Mouse (Mus musculus) kidney, embryonic 14.5 days (tissue): Measurements from ENCODE around the gene Suds3. TPM values are rescaled to one million over a fixed set of nuclear protein-coding genes. Genes with fewer than 3 reads are reported as not detected.

Experiments used
- ATAC-seq: fragments of 200-750 bp; cut with Nextera tagmentation; 2 replicates; pipeline ENCODE4 v1.8.0; 2017; ENCODE audit warnings: moderate number of reproducible peaks, mild to moderate bottlenecking, moderate TSS enrichment, moderate library complexity; ENCODE audit not compliant: low FRiP score, low TSS enrichment
- H3K27ac ChIP-seq: fragments of 300-500 bp; sonication (generic); 2 replicates; pipeline ENCODE4 v1.5.1; 2014; ENCODE audit warnings: low read depth, mild to moderate bottlenecking, low read length, moderate library complexity, mixed read lengths
- H3K27me3 ChIP-seq: fragments of 300-500 bp; sonication (generic); 2 replicates; pipeline ENCODE4 v1.6.1; 2014; ENCODE audit warnings: mild to moderate bottlenecking, low read length; ENCODE audit not compliant: control insufficient read depth, insufficient read depth
- H3K36me3 ChIP-seq: fragments of 300-500 bp; sonication (generic); 2 replicates; pipeline ENCODE4 v1.6.1; 2014; ENCODE audit warnings: low read length, mixed read lengths; ENCODE audit not compliant: control insufficient read depth, insufficient read depth
- H3K4me1 ChIP-seq: fragments of 300-500 bp; sonication (generic); 2 replicates; pipeline ENCODE4 v1.6.1; 2014; ENCODE audit warnings: low read length, mixed read lengths; ENCODE audit not compliant: control insufficient read depth, insufficient read depth
- H3K4me2 ChIP-seq: fragments of 300-500 bp; sonication (generic); replicated peaks from 2 replicates; pipeline ENCODE4 v1.6.1; 2014; ENCODE audit warnings: low read depth, mild to moderate bottlenecking, low read length
- H3K4me3 ChIP-seq: fragments of 300-500 bp; sonication (generic); 2 replicates; pipeline ENCODE4 v1.5.1; 2014; ENCODE audit warnings: mild to moderate bottlenecking, low read length
- H3K9ac ChIP-seq: fragments of 300-500 bp; sonication (generic); 2 replicates; pipeline ENCODE4 v1.6.1; 2014; ENCODE audit warnings: low read depth, mild to moderate bottlenecking, low read length, moderate library complexity
- H3K9me3 ChIP-seq: fragments of 300-500 bp; sonication (generic); 2 replicates; pipeline ENCODE4 v1.6.1; 2016; ENCODE audit warnings: low read length; ENCODE audit not compliant: control insufficient read depth
- WGBS: fragments of 180-500 bp; shearing (Covaris S2); extraction: QIAGEN DNeasy Blood & Tissue Kit; methylation state at CpG from one replicate; pipeline ENCODE4 v1.1.7; 2014; 5-methylcytosine and 5-hydroxymethylcytosine counted together
- polyA plus RNA-seq: library from polyadenylated mRNA; unstranded; fragments of >200 nt; fragmentation: Nextera tagmentation; extraction: Ambion mirVana; gene quantifications from 2 replicates; pipeline ENCODE4 v1.2.1, GENCODE M21; 2014

The Suds3 gene
- polyA plus RNA-seq, 1 experiment from 2014 or later: 49.2 TPM

DNA sequence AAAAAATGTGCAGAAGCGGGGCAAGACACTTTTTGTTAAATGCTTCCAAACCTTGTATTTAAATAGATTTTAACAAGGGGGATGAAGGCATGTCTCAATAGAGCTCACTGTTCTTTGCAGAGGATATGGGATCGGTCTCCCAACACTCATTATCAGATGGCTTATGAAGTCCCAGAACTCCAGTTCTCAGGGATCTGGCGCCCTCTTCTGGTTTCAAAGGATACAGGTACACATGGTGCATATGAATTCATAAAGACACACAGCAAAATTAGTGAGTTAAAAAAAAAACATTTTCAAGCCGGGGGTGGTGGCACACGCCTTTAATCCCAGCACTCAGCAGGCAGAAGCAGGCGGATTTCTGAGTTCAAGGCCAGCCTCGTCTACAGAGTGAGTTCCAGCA lies 2.6 kb downstream of the Suds3 start:
- peaks cover 45% of the 10 kb centered on the region for H3K36me3 ChIP-seq
- no peak overlapping the region for H3K4me3 ChIP-seq
- no peak for ATAC-seq
- H3K27ac ChIP-seq: no peak overlapping the region
- 91% methylated on average over 7 of the region's 7 CpGs for WGBS
- H3K9ac ChIP-seq: no peak overlapping the region
- H3K4me1 ChIP-seq: no peaks in the 10 kb centered on the region
- no peaks in the 10 kb centered on the region for H3K27me3 ChIP-seq
- H3K4me2 ChIP-seq: no peak overlapping the region
- H3K9me3 ChIP-seq: no peaks in the 10 kb centered on the region

DNA sequence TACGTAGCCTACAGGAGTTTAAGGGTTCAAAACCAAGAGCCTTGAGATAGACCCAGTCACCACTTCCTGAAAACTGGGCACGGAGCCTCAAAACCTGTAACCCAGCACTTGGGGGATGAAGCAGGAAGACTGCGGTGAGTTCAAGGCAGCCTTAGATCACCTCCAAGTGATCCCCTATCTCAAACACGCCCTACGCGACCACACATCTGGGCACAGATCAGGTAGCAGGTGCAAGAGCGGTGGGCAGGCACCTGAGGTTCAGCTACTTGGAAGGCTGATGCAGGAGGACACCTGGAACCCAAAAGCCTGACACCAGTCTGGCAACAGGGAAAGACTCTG lies 4.2 kb downstream of the Suds3 start:
- no peak overlapping the region for H3K4me3 ChIP-seq
- peaks cover 59% of the 10 kb centered on the region for H3K36me3 ChIP-seq
- H3K27ac ChIP-seq: no peak overlapping the region
- 98% methylated on average over 7 of the region's 7 CpGs for WGBS
- H3K9ac ChIP-seq: no peak overlapping the region
- H3K9me3 ChIP-seq: no peaks in the 10 kb centered on the region
- ATAC-seq: no peak
- H3K4me1 ChIP-seq: no peaks in the 10 kb centered on the region
- no peak overlapping the region for H3K4me2 ChIP-seq
- H3K27me3 ChIP-seq: no peaks in the 10 kb centered on the region

DNA sequence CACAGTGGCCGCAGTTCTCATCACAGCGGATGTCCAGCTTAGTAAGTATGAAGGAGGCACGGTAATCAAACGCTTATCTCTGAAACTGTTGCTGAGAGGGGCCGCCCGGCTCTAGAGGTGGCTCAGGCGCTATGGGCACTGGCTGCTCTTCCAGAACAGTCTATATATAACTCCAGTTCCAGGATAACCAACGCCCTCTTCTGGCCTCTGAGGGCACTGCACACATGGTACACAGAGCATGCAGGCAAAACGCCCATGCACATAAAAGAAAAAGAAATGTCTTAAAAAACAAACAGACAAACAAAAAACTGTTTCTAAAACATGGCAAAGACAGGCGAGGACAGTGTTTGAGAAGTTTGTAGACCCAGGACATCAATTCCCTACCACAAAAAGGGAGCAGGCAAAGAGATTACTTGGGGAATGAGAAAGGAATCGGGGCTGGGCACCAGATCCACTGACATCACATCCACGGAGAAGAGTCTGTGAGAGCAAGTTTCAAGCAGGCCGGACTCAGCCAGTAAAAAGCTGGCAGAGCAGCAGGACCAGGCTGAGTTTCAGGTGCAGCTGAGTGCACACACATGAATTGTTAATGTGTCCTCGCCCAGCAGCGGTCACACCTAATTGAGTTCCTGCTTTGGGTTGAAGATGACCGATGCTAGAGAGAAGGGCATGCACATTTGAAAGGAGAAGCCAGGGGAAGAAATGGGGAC lies 4.7 kb downstream of the Suds3 start:
- Histone ChIP-seq H3K4me3 (no peak overlapping the region), H3K27me3 (no peaks in the 10 kb centered on the region)
- WGBS: 87% methylated on average over 16 of the region's 16 CpGs

DNA sequence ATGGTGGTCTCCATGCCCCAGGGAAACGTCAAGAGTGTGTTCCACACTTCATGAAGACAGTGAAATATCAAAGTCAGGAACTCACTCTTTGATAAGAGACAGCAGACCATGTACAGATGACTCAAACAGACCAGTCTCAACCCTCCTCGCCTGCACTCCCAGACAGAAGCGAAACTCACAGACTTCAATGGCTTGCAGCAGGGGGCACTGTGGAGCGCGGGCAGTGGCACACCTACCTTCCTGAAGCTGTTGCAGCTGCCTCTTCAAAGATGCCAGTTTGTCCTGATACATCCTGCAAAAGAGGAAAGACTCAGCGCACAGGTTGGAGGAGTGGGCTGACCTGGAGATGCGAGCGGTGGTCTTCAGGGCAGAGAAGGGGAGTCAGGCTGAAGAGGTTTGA lies 6.4 kb downstream of the Suds3 start:
- H3K4me2 ChIP-seq: no peak overlapping the region
- H3K4me1 ChIP-seq: no peaks in the 10 kb centered on the region
- no peaks in the 10 kb centered on the region for H3K9me3 ChIP-seq
- H3K9ac ChIP-seq: no peak overlapping the region
- WGBS: 88% methylated on average over 8 of the region's 8 CpGs
- no peak overlapping the region for H3K4me3 ChIP-seq
- no peak overlapping the region for H3K27ac ChIP-seq
- no peak for ATAC-seq
- H3K36me3 ChIP-seq: peaks cover 80% of the 10 kb centered on the region
- H3K27me3 ChIP-seq: no peaks in the 10 kb centered on the region

More for the DNA sequence above, 4.7 kb downstream of the Suds3 start:
- Histone ChIP-seq H3K36me3 (peaks cover 64% of the 10 kb centered on the region), H3K4me1 (no peaks in the 10 kb centered on the region), H3K9ac (no peak overlapping the region), H3K27ac (no peak overlapping the region), H3K9me3 (no peaks in the 10 kb centered on the region), H3K4me2 (no peak overlapping the region)
- ATAC-seq: no peak

DNA sequence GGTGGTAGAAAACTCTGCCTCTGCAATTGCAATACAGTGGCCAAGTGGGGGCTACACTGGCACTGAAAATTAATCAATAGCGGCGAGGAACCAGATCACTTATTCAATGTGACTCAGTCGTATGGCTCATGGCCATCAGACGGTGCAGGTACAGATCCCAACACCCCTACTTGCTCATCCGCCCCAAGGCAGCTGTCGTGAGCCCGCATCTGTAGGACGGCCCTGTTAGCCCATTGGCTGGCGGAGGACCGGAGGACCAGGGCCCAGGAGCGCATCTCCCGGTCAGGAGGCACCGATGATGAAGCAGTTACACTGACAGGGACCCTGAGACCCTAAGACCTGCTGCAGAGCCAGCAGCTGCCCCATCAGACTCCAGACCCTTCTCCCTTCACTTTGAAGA lies 7.2 kb downstream of the Suds3 start:
- Histone ChIP-seq H3K27ac (no peak overlapping the region), H3K36me3 (peaks cover 88% of the 10 kb centered on the region)
- no peak for ATAC-seq

DNA sequence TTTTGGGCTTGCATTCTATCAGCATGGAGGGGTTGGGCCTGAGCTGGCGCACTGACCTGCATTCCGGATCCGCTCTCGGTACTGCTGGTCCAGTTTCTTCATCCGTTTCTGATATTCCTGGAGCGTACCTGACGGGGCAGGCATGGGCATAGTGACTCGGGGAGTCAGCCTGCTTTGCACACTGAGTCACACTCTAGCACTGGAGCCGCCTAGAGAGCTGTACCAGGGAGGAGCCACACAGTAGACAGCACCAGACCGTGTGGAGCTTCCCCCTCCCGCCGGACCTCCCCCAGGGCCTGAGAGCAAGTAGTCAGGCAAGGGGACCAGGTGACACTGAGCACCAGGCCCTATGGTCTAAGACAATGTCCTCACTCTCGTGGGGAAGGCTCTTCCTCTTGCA lies 7.6 kb downstream of the Suds3 start:
- H3K4me1 ChIP-seq: no peaks in the 10 kb centered on the region
- H3K36me3 ChIP-seq: peaks cover 91% of the 10 kb centered on the region
- 92% methylated on average over 13 of the region's 13 CpGs for WGBS
- H3K9me3 ChIP-seq: no peaks in the 10 kb centered on the region
- no peak for ATAC-seq
- H3K4me3 ChIP-seq: no peak overlapping the region
- no peak overlapping the region for H3K4me2 ChIP-seq
- no peak overlapping the region for H3K27ac ChIP-seq
- no peaks in the 10 kb centered on the region for H3K27me3 ChIP-seq
- no peak overlapping the region for H3K9ac ChIP-seq

More for the DNA sequence above, 7.2 kb downstream of the Suds3 start:
- Histone ChIP-seq H3K27me3 (no peaks in the 10 kb centered on the region), H3K4me2 (no peak overlapping the region), H3K4me1 (no peaks in the 10 kb centered on the region), H3K9ac (no peak overlapping the region), H3K4me3 (no peak overlapping the region), H3K9me3 (no peaks in the 10 kb centered on the region)
- 95% methylated on average over 13 of the region's 13 CpGs for WGBS

DNA sequence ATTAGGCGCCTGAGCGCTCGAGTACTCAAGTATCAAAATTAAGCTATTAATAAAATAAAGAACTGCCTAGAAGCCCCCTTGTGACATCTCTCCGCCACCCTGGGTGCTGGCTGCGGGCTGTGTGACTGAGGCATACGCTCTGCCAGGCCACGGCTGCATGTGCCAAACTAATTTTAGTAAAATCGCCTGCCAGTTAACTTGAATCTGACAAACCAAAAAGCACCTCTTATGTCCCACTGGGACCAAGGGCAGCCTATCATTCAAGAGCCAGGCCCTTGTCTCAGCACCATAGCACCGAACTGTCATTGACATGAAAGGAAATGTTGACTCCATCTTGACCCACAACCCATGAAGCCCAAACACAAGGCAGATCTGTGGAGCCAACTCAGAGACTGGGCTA lies 10.2 kb downstream of the Suds3 start:
- H3K4me3 ChIP-seq: no peak overlapping the region
- H3K36me3 ChIP-seq: peaks cover 92% of the 10 kb centered on the region
- no peak overlapping the region for H3K4me2 ChIP-seq
- ATAC-seq: no peak
- no peaks in the 10 kb centered on the region for H3K9me3 ChIP-seq
- WGBS: 87% methylated on average over 9 of the region's 9 CpGs
- no peaks in the 10 kb centered on the region for H3K27me3 ChIP-seq
- H3K9ac ChIP-seq: no peak overlapping the region
- H3K4me1 ChIP-seq: no peaks in the 10 kb centered on the region
- no peak overlapping the region for H3K27ac ChIP-seq

DNA sequence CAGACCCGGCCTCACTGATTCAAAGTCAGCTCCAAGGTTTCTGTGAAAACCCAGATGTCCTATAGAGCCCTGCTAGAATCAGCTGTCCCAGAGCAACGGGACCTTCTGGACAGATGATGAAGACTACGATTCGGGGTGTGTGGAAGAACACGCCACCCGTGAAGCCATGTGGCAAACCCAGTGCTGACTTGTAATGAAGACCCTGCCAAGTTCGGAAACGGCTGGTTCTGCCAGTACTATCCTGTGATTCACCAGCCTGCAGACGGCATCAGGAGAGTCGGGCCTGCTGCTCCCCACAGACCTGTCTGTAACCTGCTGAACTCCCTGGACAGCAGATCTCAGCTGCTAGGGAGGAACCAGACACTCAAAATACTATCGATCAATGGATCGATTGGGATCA lies 11.6 kb downstream of the Suds3 start:
- Histone ChIP-seq H3K4me2 (no peak overlapping the region), H3K27me3 (no peaks in the 10 kb centered on the region), H3K9ac (no peak overlapping the region), H3K4me3 (no peak overlapping the region), H3K36me3 (peaks cover 96% of the 10 kb centered on the region), H3K4me1 (no peaks in the 10 kb centered on the region), H3K9me3 (no peaks in the 10 kb centered on the region), H3K27ac (no peak overlapping the region)
- ATAC-seq: no peak
- WGBS: 97% methylated on average over 12 of the region's 12 CpGs

DNA sequence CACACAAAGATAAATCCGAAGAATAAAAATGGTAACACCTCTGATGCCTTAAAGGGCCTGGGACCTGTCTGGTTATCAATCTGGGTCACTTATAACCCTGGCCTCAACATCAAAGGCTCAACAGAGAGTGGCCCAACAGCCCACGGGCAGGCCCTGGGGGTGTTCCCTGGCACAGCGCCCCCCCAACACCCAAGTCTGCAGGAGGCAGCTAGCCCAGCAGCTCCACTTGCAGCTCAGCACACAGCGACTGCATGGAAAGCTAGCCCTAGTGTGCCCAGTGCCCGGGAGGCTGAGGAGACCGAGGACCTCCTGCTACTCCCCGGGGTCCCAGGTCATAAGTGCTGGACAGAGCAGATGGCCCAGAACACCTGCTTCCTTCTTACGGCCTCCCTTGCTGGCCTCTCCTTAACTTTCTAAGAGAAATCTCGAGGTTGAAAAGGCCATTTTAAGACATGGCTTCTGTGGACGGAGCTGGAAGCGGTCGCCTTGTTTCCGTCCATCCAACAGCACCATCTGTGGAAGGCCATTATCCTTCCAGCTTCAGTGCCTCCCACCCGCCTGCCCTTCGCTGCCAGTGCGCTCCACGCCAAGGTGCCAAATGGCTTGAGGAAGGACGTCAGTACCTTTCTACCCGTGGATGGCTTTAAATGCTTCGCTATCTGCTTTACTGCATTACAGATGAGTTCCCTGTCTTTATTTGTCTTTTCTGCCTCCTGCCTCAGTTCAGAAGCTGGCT lies 12.6 kb downstream of the Suds3 start:
- no peaks in the 10 kb centered on the region for H3K27me3 ChIP-seq
- ATAC-seq: no peak
- no peak overlapping the region for H3K27ac ChIP-seq
- no peak overlapping the region for H3K4me3 ChIP-seq
- no peak overlapping the region for H3K4me2 ChIP-seq
- no peak overlapping the region for H3K9ac ChIP-seq
- WGBS: 90% methylated on average over 20 of the region's 20 CpGs
- no peaks in the 10 kb centered on the region for H3K4me1 ChIP-seq
- no peaks in the 10 kb centered on the region for H3K9me3 ChIP-seq
- H3K36me3 ChIP-seq: peaks cover 93% of the 10 kb centered on the region
